Mouse (Mus musculus) right cerebral cortex, postnatal 25 days (tissue): ENCODE results near the gene Olfr536.
"Not testable (repeated sequence)": the region's sequence is repeated elsewhere in the genome, so short reads cannot be mapped to it uniquely, and the experiment has no call there.

Experiments used
- DNase-seq: peaks from one replicate; pipeline ENCODE4 v3.0.0; 2022

Olfr536 gene

GRCm38 (mm10) chr7:140507346-140508021 lies at the start of gene Olfr536:
Gene Olfr536, minus strand, starts transcription at chr7:140507396.
- DNase-seq, result not testable (repeated sequence)

- no peak for DNase-seq
Measured at GRCm38 (mm10) chr7:140539746-140540145, 32.5 kb upstream of the Olfr536 start.

- no peak for DNase-seq
Measured at GRCm38 (mm10) chr7:140494702-140495101, 12.5 kb downstream of the Olfr536 start.

- DNase-seq, result no peak
Measured at GRCm38 (mm10) chr7:140494231-140494630, 13.0 kb downstream of the Olfr536 start.

- DNase-seq, result no peak
Measured at GRCm38 (mm10) chr7:140488981-140489380, 18.2 kb downstream of the Olfr536 start.

- no peak for DNase-seq
Measured at GRCm38 (mm10) chr7:140483916-140484315, 23.3 kb downstream of the Olfr536 start, which contains the start of gene Olfr535. Gene Olfr535, plus strand, starts transcription at chr7:140484216.

- peak; percentile 51 for DNase-seq
Measured at GRCm38 (mm10) chr7:140478733-140479132, 28.5 kb downstream of the Olfr536 start.

GRCm38 (mm10) chr7:140477886-140478285 lies 29.3 kb downstream of the Olfr536 start:
- no peak for DNase-seq

GRCm38 (mm10) chr7:140463070-140463469 lies 44.1 kb downstream of the Olfr536 start, which contains the start of gene Olfr533:
Gene Olfr533, plus strand, starts transcription at chr7:140463370.
- not testable (repeated sequence) for DNase-seq
